Mouse (Mus musculus): ENCODE measurements around the gene Gpnmb. TPM values are rescaled to one million over a fixed set of nuclear protein-coding genes. Genes with fewer than 3 reads are reported as not detected.

Gpnmb gene
- 0.27 TPM in 1 of 2 replicates, not detected in the other for total RNA-seq (2017)

DNA sequence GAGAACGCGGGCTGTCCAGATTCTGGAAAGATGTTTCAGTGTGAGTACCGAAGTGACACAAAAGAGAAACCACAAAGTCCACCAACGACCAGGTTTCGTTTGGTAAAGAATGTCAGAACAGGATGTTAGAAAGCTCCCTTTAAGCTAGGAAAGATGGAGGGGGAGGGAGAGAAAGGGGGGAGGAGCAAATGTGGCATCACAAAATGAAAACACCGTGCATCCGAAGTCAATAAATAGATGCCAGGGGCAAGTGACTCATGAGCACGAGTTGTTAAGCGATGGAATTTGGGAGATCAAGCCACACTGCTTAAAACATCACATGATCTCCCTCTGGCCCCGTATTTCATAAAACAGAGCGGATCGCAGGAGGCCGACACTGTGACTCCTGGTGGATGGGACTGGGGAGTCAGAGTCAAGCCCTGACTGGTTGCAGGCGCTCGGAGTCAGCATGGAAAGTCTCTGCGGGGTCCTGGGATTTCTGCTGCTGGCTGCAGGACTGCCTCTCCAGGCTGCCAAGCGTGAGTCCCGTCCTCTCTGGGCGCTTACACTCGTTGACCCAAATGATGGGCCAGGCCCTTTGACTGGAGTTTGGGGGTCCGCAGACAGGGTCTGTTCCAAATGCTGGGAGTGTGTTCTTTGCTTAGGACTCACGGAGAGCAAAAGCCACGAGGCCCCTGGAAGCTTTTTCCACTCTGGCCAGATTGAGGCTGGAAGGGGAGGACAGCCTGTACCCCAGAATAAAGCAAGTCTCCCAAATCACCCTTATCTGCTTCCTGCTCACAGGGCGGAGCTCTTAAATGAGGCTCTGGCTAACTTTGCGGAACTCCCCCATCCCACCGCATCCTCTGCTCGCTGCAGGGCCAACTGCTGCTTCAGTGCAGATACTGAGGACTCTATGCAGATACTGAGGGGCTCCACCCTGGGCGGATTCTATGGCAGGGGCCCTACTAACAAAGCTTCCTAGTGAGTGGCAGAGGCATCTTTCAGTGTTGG lies at the start of gene Gpnmb:
Gene Gpnmb (plus strand): TSS at position 272 of the 993 bp plus-strand sequence.
- ATAC-seq (replicated peaks; ENCODE audit: low read depth, poor library complexity, severe bottlenecking) = peak; percentile 86

GRCm38 (mm10) chr6:48989971-48990370 lies 46.4 kb upstream of the Gpnmb start:
- no peak for ATAC-seq (replicated peaks; ENCODE audit: low read depth, poor library complexity, severe bottlenecking)

GRCm38 (mm10) chr6:48991991-48992390 lies 44.4 kb upstream of the Gpnmb start:
- ATAC-seq (replicated peaks; ENCODE audit: low read depth, poor library complexity, severe bottlenecking) = no peak

GRCm38 (mm10) chr6:48998186-48998585 lies 38.2 kb upstream of the Gpnmb start:
- ATAC-seq (replicated peaks; ENCODE audit: low read depth, poor library complexity, severe bottlenecking) = no peak

- no peak for ATAC-seq (replicated peaks; ENCODE audit: low read depth, poor library complexity, severe bottlenecking)
Observed at GRCm38 (mm10) chr6:48998796-48999195, 37.5 kb upstream of the Gpnmb start.

DNA sequence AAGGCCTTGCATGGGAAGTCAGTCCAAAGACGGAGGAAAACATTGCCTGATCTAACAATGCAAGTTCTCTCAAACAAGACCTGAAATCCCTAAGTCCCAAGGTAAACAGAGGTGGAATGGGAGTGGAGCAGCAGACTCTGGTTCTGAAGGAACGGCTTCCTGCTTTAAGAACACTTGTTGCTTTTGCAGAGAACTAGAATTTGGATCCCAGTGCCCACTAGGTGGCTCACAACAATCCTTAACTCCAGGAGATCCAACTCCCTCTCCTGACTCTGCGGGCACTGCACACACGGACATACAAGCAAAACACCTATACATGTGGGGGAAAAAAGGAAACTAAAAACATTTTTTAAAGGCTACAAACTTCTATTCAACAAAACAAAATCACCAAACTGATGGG lies 33.0 kb upstream of the Gpnmb start:
- ATAC-seq (replicated peaks; ENCODE audit: low read depth, poor library complexity, severe bottlenecking) = no peak

DNA sequence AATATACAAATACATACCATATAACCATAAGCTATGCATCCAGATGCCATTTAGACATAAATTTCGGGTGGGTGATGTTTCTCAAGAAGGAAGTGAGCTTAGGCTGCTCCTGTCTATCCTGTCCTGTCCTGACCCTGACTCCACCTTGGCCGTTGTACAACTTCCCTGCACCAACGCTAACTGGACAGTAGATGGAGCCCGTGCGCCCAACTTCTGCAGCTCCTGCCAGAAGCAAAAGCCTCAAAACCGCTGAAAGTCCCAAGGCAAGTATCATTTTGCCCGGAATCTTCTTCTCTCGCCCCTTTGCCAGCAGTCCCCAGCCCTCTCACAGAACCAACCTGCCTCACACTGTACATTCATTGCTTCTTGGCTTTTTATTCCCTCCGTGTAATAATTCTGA lies 28.4 kb upstream of the Gpnmb start:
- ATAC-seq (replicated peaks; ENCODE audit: low read depth, poor library complexity, severe bottlenecking) = peak; percentile 97

DNA sequence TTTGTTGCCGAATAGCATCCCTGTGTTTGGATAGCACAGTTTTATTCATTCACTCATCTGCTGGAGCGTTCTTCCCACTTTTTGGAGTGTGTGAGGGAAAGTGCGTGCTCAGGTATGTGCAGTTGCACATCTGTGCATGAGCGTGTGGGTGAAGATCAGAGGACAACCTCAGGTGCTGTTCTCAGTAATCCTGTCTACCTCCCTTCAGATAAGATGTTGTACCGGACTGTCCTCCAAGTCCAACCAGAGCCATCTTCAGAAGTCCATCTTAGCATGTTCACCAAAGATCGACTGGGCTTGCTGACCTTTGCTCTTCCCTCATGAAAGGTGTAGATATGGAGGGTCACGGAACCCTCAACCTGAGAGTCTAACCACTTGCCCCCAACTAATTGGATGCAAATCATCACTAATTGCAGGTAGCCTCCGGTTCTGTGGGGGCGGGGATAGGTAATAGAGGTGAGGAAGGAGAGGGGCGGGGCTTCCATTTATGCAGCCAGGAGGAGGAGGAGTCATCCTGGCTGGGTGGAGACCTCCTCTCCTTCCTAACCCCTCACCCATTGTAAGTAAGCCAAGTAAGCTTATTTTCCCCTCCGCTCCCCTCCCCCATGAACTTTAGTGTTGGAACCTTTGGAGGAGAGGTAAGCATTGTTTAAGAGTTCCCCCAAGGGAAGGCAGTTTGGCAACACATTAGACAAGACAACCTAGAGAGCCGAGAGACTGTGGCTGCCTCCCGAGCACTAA lies 27.8 kb upstream of the Gpnmb start:
- no peak for ATAC-seq (replicated peaks; ENCODE audit: low read depth, poor library complexity, severe bottlenecking)

GRCm38 (mm10) chr6:49009161-49009555 lies 27.2 kb upstream of the Gpnmb start:
- ATAC-seq (replicated peaks; ENCODE audit: low read depth, poor library complexity, severe bottlenecking) = no peak

- no peak for ATAC-seq (replicated peaks; ENCODE audit: low read depth, poor library complexity, severe bottlenecking)
Observed at GRCm38 (mm10) chr6:49009665-49010064, 26.7 kb upstream of the Gpnmb start.

DNA sequence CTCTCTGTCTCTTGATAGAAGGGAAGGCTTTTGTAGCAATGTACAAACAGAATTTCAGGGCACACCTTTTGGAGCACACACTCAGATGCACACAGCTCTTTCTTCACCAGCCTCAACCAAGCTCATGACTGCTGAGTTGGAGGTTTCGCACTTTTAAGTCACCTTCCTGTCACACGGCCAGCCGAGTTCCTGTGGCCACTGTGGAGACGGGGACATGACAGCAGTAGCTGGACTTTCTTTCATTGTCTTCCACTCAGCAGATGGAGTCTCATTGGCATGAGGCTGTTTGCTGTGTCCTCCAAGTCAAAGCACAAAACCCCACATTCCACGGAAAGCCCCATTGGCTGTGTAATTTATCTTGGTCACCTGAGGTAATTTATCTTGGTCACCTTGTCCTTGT lies 25.2 kb upstream of the Gpnmb start:
- ATAC-seq (replicated peaks; ENCODE audit: low read depth, poor library complexity, severe bottlenecking) = no peak

DNA sequence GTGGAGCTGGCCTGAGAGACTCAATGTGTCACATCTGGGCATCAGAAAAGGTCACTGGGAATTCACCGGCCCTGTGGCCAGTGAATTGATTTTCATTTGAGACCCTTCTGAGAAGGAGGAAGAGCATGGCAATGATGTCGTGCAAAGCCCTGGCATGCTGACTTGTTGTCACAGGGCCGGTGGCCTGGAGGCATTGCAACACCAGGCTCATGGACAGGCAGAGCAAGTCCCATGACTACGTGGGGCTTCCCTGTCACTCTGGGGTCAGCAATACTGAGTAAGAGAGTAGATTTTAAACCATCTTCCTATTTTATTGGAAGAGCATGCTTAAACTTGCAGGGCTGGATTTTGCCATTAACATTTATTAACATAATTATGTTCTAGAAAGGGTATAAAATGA lies 23.3 kb upstream of the Gpnmb start:
- ATAC-seq (replicated peaks; ENCODE audit: low read depth, poor library complexity, severe bottlenecking) = no peak

- ATAC-seq (replicated peaks; ENCODE audit: low read depth, poor library complexity, severe bottlenecking) = no peak
Observed at GRCm38 (mm10) chr6:49013458-49013857, 22.9 kb upstream of the Gpnmb start.

DNA sequence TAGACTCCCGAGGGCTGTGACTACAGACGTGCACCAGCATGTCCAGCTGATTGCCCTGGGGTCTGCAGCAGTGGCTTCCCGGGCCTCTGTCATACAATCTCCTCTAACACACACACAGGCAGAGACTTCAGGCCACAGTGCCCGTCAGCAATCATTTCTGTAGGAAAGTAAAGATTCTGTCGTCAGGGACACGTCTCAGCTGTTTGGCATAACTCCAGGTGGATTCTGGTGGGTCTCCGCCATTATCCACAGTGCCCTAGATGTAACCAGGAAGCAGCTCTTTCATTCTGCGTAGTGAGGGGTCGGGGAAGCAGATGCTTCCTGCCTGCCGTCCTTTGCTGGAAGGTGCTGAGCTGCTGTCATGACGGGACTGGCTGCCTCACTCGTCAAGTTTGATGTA lies 19.2 kb upstream of the Gpnmb start:
- peak; percentile 86 for ATAC-seq (replicated peaks; ENCODE audit: low read depth, poor library complexity, severe bottlenecking)

GRCm38 (mm10) chr6:49019341-49019740 lies 17.0 kb upstream of the Gpnmb start:
- no peak for ATAC-seq (replicated peaks; ENCODE audit: low read depth, poor library complexity, severe bottlenecking)

- peak; percentile 64 for ATAC-seq (replicated peaks; ENCODE audit: low read depth, poor library complexity, severe bottlenecking)
Observed at GRCm38 (mm10) chr6:49021141-49022012, 15.0 kb upstream of the Gpnmb start.

GRCm38 (mm10) chr6:49022384-49022783 lies 14.0 kb upstream of the Gpnmb start:
- no peak for ATAC-seq (replicated peaks; ENCODE audit: low read depth, poor library complexity, severe bottlenecking)

- ATAC-seq (replicated peaks; ENCODE audit: low read depth, poor library complexity, severe bottlenecking) = no peak
Observed at GRCm38 (mm10) chr6:49023315-49023714, 13.0 kb upstream of the Gpnmb start.

- ATAC-seq (replicated peaks; ENCODE audit: low read depth, poor library complexity, severe bottlenecking) = no peak
Observed at GRCm38 (mm10) chr6:49025290-49025689, 11.1 kb upstream of the Gpnmb start.

DNA sequence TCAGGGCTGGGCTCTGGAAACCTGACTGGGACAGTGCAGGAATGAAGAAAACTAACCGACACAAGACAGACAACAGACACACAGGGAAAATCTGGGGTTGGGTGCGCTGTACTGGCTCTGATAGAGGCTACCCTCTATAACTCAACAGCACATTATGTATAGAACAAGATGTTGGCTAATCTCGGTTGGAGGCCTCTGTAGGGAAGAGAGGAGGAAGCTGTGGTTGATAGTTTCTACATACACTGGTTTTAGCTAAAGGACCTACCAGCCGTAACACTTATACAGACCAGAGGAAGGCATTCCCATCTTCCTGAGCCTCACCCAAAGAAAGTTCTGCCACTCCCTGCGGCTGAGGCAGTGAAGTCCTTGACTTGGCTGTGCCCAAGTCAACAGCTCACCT lies 9.8 kb upstream of the Gpnmb start:
- peak; percentile 77 for ATAC-seq (replicated peaks; ENCODE audit: low read depth, poor library complexity, severe bottlenecking)

Measured in common myeloid progenitor, adult 5-6 weeks (primary cell).